Mouse (Mus musculus) left cerebral cortex, adult 2 months (tissue): ENCODE data around the gene Slc2a3. TPM values are rescaled to one million over a fixed set of nuclear protein-coding genes. Genes with fewer than 3 reads are reported as not detected.

Experiments
- DNase-seq, 2 experiments: peaks; one replicate each; pipeline ENCODE4 v3.0.0; 2021 to 2022; ENCODE audit warnings: low spot score in 2 of 2, mixed read lengths in 1 of 2; ENCODE audit errors: extremely low spot score in 1 of 2
- H3K27ac ChIP-seq: fragments of 200-600 bp; 2 replicates; pipeline ENCODE4 v1.8.1; 2022
- H3K4me3 ChIP-seq: fragments of 200-600 bp; 2 replicates; pipeline ENCODE4 v1.8.1; 2022
- CTCF ChIP-seq: fragments of 200-600 bp; IDR thresholded peaks from 2 replicates; pipeline ENCODE4 v1.8.1; 2022; ENCODE audit warnings: antibody characterized with exemption, mild to moderate bottlenecking, moderate library complexity
- intact Hi-C: fragments of 180-260 bp; cut with DNase I; formaldehyde crosslinking; loops from one replicate; pipeline ENCODE4 v1.15.1; 2025
- total RNA-seq, 2 experiments: library from RNA; stranded (reverse); gene quantifications; 2 replicates each; pipeline ENCODE4 v1.2.3; 2021

Gene Slc2a3
- total RNA-seq, 2 experiments from 2014 or later: 111 to 128 TPM

DNA sequence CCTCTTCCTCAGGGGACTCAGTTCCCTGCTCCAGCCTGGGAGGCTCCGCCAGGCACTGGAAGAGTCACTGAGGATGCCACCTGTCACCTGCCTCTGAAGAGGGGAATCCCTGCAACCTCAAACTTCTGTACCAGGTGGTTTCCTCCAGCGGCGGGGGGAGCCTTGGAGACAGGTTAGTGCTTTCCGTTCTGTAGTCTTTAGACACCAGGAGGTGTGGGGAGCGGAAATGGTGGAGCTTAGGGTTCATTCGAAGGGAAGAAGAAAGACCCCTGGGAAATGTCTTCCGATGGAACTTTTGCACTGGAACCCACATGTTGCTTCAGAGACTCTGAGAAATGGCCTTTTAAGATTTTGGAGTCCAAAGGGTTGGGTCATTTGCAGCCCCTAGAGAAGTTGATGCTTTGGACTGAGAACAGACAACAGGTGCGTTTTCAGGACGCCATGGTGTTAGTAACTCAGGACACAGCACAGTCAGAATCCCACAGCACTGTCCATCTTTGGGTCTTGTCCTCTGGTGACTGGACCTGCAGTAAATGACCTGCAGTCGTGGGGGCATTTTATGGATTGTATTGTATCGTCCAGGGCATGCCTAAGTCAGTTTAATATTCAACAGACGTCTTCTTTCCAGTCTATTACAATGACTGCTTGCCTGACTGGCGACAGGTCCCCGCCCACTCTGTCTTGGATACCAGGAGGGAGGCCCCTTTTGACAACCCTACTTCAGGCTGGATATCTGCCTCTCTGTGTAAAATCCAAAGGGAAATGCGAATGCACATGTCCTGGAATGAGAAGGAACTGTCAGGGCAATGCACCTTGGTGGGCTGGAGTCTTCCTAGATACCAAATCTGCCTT lies 19.6 kb upstream of the Slc2a3 start:
- intact Hi-C loops: no loop called here
- TF ChIP-seq CTCF: no peak
- H3K27ac ChIP-seq: no peak overlapping the region

DNA sequence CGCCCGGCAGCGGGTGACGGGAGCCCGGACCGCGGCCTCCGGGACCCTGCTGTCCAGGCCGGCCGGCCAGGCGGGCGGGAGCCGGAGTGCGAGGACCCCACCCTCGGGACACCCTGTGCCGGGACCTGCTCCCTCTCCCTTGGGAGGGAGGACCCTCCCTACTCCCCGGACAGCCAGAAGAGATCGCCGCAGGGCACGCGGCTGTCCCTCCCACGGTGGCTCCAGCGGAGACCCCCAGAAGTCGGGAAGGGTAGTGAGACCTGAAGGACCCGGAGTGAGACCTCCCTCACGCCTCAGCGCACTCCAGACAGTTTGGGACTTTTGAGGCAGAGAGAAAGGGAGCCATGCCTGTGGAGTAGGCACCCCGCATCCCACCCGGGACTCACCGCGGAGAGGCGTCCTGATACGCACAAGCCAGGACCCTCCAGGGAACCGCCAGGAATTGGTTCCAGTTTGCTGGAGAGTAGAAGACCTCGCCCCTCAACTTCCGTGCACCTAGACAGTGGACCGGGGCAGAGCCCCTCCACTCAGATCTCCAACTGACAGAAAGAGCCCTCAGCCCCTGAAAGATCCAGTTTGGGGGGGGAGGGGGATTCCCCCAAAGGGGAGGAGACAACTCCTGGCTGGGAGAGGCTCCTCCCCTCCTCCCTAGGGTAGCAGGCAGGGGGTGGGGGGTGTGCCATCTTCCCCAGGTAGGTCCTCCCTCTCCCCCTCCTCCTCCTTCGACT lies 18.8 kb upstream of the Slc2a3 start:
- peak overlapping the region; percentile 77 for H3K27ac ChIP-seq
- no peak for TF ChIP-seq CTCF
- intact Hi-C loops: no loop called here
- peak; percentile 38 to 43 for DNase-seq
- peak overlapping the region; percentile 65 for H3K4me3 ChIP-seq

More for the DNA sequence above, 19.6 kb upstream of the Slc2a3 start:
- H3K4me3 ChIP-seq: peak overlapping the region; percentile 65
- DNase-seq: no peak

DNA sequence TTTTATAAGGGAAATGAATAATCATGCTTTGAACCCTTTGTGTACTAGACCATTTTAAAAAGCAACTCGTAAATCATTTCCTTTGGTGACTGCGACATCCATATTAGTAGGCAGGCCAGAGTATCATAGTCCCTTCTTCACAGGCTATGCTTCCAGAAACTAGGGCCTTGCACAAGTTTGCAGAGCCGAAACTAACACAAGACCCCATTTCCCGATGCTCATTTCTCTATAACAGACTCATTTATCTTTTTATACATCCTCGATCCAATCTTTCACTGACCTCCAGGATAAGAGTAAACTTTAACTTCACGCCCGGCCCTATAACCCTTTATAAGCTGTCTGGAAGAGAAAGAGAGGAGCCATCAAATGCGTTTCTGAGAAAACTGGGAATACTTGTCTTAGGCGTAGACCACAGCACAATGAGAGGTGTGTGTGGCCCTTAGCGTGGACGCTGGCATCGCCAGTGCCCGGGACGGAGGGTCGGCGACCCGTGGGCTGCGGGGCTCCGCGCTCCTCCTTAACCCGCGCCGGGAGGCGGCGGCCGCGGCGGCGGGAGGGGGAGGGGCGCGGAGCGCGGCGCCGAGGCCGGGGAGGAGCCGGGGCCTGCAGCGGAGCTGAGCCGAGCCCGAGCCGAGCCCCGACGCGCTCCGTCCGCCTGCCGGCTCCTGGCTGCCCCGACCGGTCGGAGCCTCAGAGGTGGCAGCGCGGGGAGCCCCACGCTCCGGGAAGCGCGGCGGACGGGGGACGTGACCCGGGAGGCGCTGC lies 18.0 kb upstream of the Slc2a3 start, which contains the start of gene Foxj2:
Gene Foxj2, plus strand, starts transcription at position 609 of the 765 bp plus-strand sequence.
- no peak for TF ChIP-seq CTCF
- peak within 1 kb of the TSS; percentile 77 for H3K27ac ChIP-seq
- intact Hi-C loops: loop anchor here (1.0 kb wide), 1 partner anchor 8 kb away; no protein-coding TSS in a partner anchor
- H3K4me3 ChIP-seq: peak within 1 kb of the TSS; percentile 65
- DNase-seq: peak; percentile 76 to 78

DNA sequence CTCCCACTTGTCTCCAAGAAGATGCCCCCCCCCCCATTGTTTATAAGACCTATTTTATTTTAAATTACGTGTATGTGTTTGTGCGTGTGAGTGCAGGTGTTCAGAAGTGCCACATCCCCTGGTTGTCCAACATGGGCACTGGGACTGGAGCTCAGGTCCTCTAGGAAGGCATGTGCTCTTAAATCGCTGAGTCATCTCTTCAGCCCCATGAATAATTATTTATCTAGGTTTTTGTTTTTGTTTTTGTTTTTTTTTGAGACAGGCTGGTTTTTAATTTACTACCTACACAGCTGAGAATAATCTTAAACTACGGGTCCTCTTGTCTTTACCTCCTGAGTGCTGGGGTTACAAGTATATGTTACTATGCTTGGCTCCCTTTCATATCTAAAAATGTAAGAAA lies 12.2 kb upstream of the Slc2a3 start:
- TF ChIP-seq CTCF: no peak
- intact Hi-C loops: no loop called here
- Histone ChIP-seq H3K27ac (no peak overlapping the region), H3K4me3 (no peak overlapping the region)
- DNase-seq: no peak

DNA sequence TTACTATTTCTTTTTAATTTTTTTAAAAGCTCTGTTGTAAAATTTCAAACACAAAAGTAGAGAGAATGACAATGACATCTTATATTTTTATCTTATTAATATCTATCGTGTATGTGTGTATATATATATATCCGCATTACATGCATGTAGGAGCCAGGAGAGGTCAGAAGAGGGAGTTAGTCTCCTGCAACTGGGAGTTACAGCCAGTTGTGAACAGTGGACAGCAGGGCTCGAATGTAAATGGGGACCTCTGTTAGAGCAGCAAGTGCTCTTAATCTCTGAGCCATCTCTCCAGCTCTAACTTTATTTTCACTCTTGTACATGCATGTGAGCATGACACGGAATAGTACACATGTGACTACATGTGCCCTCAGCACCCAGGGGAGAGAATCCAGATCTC lies 11.3 kb upstream of the Slc2a3 start:
- H3K27ac ChIP-seq: no peak overlapping the region
- no peak overlapping the region for H3K4me3 ChIP-seq
- intact Hi-C loops: no loop called here
- TF ChIP-seq CTCF: no peak
- DNase-seq: no peak

DNA sequence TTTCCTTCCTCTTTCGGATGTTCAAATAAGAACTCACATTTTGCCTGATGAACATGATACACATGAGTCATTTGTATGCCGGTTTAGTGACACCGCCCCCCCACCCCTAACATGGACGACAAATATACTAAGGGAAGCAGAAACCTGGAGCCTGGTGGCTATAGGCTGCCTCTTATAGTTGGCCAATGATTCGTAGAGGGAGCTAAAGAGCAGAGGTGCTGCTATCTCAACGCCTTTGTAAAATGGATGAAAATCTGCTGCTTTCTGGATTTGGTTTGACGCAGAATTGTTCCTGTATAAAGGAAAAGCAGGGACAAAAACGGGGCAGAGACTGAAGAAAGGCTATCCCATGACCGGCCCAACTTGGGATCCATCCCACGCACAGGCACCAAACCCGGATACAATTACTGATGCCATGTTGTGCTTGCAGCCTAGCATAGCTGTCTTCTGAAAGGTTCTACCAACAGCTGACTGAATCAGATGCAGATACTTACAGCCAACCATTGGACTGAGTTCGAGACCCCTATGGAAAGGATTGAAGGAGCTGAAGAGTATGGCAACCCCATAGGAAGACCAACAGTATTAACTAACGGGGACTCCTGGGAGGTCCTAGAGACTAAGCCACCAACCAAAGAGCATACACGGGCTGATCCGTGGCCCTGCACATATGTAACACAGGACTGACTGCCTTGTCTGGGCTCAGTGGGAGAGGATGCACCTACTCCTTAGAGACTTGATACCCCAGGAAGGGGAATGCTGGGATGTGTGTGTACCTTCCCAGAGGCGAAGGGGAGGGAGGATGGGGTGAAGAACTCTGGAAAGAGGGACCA lies 10.5 kb upstream of the Slc2a3 start:
- H3K4me3 ChIP-seq: peak overlapping the region; percentile 90
- no peak for DNase-seq
- peak overlapping the region; percentile 99 for H3K27ac ChIP-seq
- intact Hi-C loops: loop anchor here (1.0 to 2.0 kb wide), 2 partner anchors 7 to 63 kb away; partner anchors contain the start of genes Foxj2 and Necap1
- TF ChIP-seq CTCF: peak; percentile 6

DNA sequence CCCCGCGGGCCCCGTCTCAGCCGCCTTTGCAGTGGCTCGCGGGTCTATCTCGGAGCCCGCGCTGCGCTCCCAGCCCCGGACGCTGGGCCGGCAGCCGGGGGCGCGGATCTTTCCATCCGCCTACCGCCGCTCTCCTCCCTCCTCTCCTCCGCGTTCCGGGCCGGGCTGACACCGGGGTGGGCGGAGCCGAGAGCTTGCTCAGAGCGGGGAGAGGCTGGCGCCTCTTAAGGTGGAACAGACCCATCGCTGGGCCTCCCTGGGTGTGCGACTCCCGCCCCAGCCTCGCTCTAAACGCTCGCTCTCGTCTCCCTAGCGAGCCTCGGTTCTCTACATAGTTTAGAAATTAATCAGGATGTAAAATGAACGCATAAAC lies 9.8 kb upstream of the Slc2a3 start:
- intact Hi-C loops: loop anchor here (1.0 to 2.0 kb wide), 2 partner anchors 8 to 64 kb away; partner anchors contain the start of genes Foxj2 and Necap1
- H3K27ac ChIP-seq: peak overlapping the region; percentile 99
- H3K4me3 ChIP-seq: peak overlapping the region; percentile 90

DNA sequence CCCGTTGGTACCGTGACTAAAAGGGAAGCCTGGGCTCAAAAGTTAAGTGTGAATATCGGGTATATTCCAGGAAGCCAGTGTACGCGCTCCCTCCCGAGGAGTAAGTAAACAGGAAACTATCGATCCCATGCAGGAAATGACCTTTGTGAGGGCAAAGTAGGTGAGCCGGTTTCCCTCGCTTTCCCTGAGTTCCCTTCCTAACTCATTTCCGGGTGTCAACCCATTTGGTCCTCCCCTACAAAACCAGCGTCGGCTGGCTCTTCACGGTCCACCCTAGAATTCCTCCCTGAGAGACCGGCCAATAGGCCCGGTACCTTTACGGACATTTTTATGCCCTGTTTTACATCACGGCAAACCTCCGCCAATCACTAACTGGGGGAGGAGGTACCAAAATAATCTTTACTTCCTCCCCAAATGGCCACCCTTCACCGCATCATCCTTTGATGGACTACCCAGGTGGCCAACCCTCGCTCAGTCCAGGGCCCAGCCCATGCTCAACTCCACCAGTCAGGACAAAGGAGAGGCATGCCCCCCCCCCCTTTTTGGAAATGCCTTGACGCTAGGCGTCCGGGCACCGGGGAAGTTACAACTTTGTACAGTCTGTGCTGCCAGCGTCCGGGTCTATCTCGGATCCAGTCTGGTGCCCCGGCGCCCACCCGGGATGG lies 9.3 kb upstream of the Slc2a3 start:
- intact Hi-C loops: loop anchor here (1.0 to 2.0 kb wide), 2 partner anchors 9 to 64 kb away; partner anchors contain the start of genes Foxj2 and Necap1
- no peak; the same call in 1 of the 2 replicates for TF ChIP-seq CTCF
- peak; percentile 95 to 97 for DNase-seq
- peak overlapping the region; percentile 99 for H3K27ac ChIP-seq
- H3K4me3 ChIP-seq: peak overlapping the region; percentile 90

More for the DNA sequence above, 9.8 kb upstream of the Slc2a3 start:
- peak; percentile 90 to 93 for DNase-seq
- no peak for TF ChIP-seq CTCF

DNA sequence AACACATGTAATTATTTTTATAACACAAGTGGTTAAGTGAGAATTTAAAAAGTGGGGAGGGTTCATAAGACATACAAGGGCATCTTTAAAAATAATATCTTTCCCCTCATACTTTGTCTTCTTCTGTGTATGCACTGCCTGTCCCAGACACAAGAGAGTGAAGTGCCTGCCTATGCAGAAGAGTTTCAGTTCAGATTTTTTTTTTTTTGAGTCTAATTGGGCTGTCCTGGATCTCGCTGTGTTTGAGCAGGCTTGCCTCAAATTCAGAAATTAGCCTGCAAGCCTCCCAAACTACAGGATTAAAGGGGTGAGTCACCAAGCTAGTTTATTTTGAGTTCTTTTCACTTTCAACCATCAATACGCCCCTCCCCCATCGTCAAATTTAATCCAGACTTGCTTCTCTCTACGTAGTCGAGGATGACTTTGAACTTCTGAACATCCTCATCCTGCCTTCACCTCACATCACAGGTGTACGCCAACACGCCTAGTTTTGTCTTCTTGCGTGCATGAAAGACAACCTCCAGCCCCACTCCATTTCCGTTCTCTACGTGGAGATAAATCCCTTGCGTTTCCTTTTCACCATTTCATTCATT lies 8.7 kb upstream of the Slc2a3 start:
- no peak for DNase-seq
- TF ChIP-seq CTCF: no peak
- Histone ChIP-seq H3K4me3 (peak overlapping the region; percentile 90), H3K27ac (peak overlapping the region; percentile 99)
- intact Hi-C loops: loop anchor here (2.0 kb wide), 1 partner anchor 65 kb away; the partner anchor contains the start of gene Necap1

DNA sequence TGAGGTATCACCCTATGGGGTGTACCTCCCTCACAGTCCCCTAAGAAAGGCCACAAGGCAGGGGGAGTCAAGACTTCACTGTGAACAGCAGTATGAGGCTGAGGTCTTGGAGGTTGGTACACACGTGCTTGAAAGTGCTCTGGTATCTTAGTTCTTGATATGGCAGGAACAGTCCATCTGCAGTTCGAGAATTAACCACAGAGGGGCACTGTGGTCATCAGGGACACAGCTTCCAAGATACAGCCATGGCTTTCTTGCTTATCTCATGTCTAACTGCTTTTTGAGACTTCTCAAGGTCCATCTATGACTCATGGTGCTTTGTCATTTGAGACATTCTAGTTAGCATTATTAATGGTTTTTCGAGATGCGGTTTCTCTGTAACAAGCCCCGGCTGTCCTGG lies 3.0 kb upstream of the Slc2a3 start:
- intact Hi-C loops: loop anchor here (5.0 kb wide), 1 partner anchor 62 kb away; no protein-coding TSS in a partner anchor
- Histone ChIP-seq H3K27ac (no peak overlapping the region), H3K4me3 (no peak overlapping the region)
- peak; percentile 83 for TF ChIP-seq CTCF
- peak; percentile 71 to 82 for DNase-seq
